Mouse (Mus musculus): ENCODE results near the gene Lhx8. TPM values are rescaled to one million over a fixed set of nuclear protein-coding genes. Genes with fewer than 3 reads are reported as not detected.

The Lhx8 gene
- total and polyA plus RNA-seq, 3 experiments, result not detected

DNA sequence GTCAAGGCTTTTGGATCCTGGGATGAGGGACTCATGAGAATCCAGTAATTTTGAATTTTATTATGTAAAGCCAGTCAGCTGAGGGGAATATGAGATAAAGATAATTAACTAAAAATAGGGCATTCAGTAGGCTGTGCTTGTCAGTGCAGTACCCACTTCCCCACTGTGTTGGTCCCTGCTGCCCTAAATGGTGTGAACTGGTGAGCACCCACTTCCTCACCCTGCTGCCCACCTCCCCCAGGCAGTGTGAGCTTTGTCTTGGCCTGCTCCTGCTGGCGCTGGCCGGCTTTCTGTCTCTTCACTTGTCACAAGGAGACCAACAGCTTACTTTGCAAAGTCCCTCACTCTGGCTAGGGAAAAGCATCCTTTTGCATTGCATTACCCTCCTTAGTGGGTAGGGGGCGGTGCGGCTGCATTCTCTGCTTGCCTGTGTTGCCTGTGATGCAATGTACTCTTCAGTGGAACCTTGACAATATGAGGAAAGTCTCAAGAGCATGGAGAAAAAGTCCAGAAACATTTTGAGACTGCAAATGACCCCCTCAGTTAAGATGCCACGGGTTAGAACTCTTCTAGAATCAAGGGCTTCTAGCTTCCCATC, 12.7 kb downstream of the Lhx8 start:
- Histone ChIP-seq H3K27me3 (replicated peaks) (no peaks in the 10 kb centered on the region), H3K27ac (ENCODE audit: insufficient read depth, low read depth) (no peak overlapping the region), H3K36me3 (replicated peaks in 1 of 2; ENCODE audit: control insufficient read depth in 1 of 2, insufficient read depth in 1 of 2, low read length in 1 of 2) (no peaks in the 10 kb centered on the region), H3K9me3 (replicated peaks; ENCODE audit: low read length) (no peaks in the 10 kb centered on the region), H3K9ac (ENCODE audit: insufficient read depth, low read depth) (no peak overlapping the region), H3K4me1 (ENCODE audit: control insufficient read depth in 1 of 2, insufficient read depth in 2 of 2) (peaks cover 0 to 11% of the 10 kb centered on the region in 2 experiments; a peak in 2 of 4 replicates), H3K4me2 (ENCODE audit: insufficient read depth, low read depth, poor library complexity, severe bottlenecking) (no peak overlapping the region), H3K79me2 (replicated peaks; ENCODE audit: control insufficient read depth, extremely low read depth, insufficient read depth, poor library complexity, severe bottlenecking) (no peaks in the 10 kb centered on the region), H3K4me3 (replicated peaks in 1 of 3; ENCODE audit: low read depth in 2 of 3, low read length in 2 of 3, poor library complexity in 1 of 3) (no peak overlapping the region)
- in situ Hi-C loops (cut with MboI; ENCODE audit: low pct_ligation_motif_present, low pct_unique_long_range_greater_than_20kb, low sequenced_read_pairs) (loop anchor here (5.0 kb wide), 1 partner anchor 255 kb away; no protein-coding TSS in a partner anchor), dilution Hi-C loops (cut with MboI; ENCODE audit: extremely low pct_ligation_motif_present, extremely low pct_unique_long_range_greater_than_20kb, low sequenced_read_pairs) (no loop called here)
- DNase-seq (ENCODE audit: extremely low read depth), result peak; percentile 72
- TF ChIP-seq MAFK (IDR thresholded peaks at IDR 0.05; ENCODE audit: insufficient replicate concordance, low read length) (no peak), CTCF (conservative IDR thresholded peaks at IDR 0.05 in 1 of 2, IDR thresholded peaks at IDR 0.05 in 1 of 2; ENCODE audit: low read depth in 2 of 2, low read length in 2 of 2) (peak; percentile 81 to 83), E2F4 (IDR thresholded peaks at IDR 0.05; ENCODE audit: insufficient replicate concordance, low read depth, low read length) (no peak), TCF12 (IDR thresholded peaks at IDR 0.05; ENCODE audit: low read depth, low read length) (no peak), RAD21 (IDR thresholded peaks at IDR 0.05; ENCODE audit: low read depth, low read length) (peak; percentile 82), MEF2A (IDR thresholded peaks at IDR 0.05; ENCODE audit: borderline replicate concordance, low read depth, low read length) (no peak), NRF1 (IDR thresholded peaks at IDR 0.05; ENCODE audit: low read depth, low read length) (no peak), BHLHE40 (IDR thresholded peaks at IDR 0.05; ENCODE audit: low read depth, low read length) (no peak), ZMIZ1 (IDR thresholded peaks at IDR 0.05; ENCODE audit: low read depth, low read length) (no peak), TBP (conservative IDR thresholded peaks at IDR 0.05; ENCODE audit: low read depth, low read length) (no peak), SMC3 (IDR thresholded peaks at IDR 0.05; ENCODE audit: low read depth, low read length) (peak; percentile 73)

DNA sequence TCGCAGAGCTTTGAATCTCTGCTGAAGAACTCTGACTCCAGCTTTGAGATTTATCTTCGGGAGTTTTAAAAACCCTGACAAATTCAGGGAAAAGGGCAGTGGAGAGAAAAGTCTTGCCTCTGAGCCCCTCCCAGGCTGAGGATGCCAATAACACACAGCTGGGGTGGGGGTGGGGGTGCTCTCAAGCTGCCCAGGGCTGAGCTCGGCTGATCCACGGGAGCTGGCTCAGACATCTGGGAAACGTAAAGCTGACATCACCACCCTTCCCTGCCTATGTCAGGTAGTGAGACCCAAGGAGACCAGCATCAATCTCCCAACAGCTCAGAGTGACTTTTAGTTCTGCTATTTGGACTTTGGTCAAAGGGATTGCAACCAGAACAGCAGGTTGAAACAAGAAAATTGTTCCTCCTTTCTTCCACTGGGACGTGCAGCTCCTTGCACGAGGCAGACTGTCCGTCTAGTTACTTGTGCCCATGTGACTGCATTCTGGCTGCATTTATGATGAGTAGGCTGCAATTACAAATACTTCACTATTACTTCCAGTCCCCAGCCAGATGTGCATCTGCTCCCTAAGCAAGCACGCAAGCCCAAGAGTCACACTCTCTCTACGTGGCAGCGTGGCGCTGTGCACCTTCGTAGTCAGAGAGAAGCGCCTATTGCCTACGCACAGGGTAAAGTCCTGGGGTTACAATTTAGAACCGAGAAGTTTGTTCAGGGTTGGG, 25.1 kb downstream of the Lhx8 start:
- Histone ChIP-seq H3K27me3 (replicated peaks) (no peaks in the 10 kb centered on the region), H3K27ac (ENCODE audit: insufficient read depth, low read depth) (no peak overlapping the region), H3K9me3 (replicated peaks; ENCODE audit: low read length) (no peaks in the 10 kb centered on the region), H3K9ac (ENCODE audit: insufficient read depth, low read depth) (no peak overlapping the region), H3K4me1 (ENCODE audit: control insufficient read depth in 1 of 2, insufficient read depth in 2 of 2) (no peaks in the 10 kb centered on the region), H3K4me3 (replicated peaks in 1 of 3; ENCODE audit: low read depth in 2 of 3, low read length in 2 of 3, poor library complexity in 1 of 3) (no peak overlapping the region), H3K79me2 (replicated peaks; ENCODE audit: control insufficient read depth, extremely low read depth, insufficient read depth, poor library complexity, severe bottlenecking) (no peaks in the 10 kb centered on the region), H3K4me2 (ENCODE audit: insufficient read depth, low read depth, poor library complexity, severe bottlenecking) (no peak overlapping the region), H3K36me3 (replicated peaks in 1 of 2; ENCODE audit: control insufficient read depth in 1 of 2, insufficient read depth in 1 of 2, low read length in 1 of 2) (no peaks in the 10 kb centered on the region)
- in situ Hi-C loops (cut with MboI; ENCODE audit: low pct_ligation_motif_present, low pct_unique_long_range_greater_than_20kb, low sequenced_read_pairs), result no loop called here
- dilution Hi-C loops (cut with MboI; ENCODE audit: extremely low pct_ligation_motif_present, extremely low pct_unique_long_range_greater_than_20kb, low sequenced_read_pairs), result no loop called here
- no peak for DNase-seq (ENCODE audit: extremely low read depth)
- no peak for TF ChIP-seq ETS1 (conservative IDR thresholded peaks at IDR 0.05; ENCODE audit: low read depth, low read length)
- TF ChIP-seq HCFC1 (IDR thresholded peaks at IDR 0.05; ENCODE audit: low read depth, low read length), result no peak
- no peak for TF ChIP-seq MXI1 (IDR thresholded peaks at IDR 0.05; ENCODE audit: low read depth, low read length)
- no peak for TF ChIP-seq ZNF384 (IDR thresholded peaks at IDR 0.05; ENCODE audit: low read depth, low read length)
- no peak for TF ChIP-seq RCOR1 (conservative IDR thresholded peaks at IDR 0.05; ENCODE audit: low read depth, low read length)
- no peak for TF ChIP-seq POLR2AphosphoS2 (IDR thresholded peaks at IDR 0.05; ENCODE audit: low read depth, low read length)
- TF ChIP-seq GABPA (IDR thresholded peaks at IDR 0.05; ENCODE audit: insufficient replicate concordance, low read depth, low read length), result no peak
- TF ChIP-seq EP300 (IDR thresholded peaks at IDR 0.05; ENCODE audit: low read length), result no peak
- TF ChIP-seq SMC3 (IDR thresholded peaks at IDR 0.05; ENCODE audit: low read depth, low read length), result no peak
- no peak for TF ChIP-seq CTCF (conservative IDR thresholded peaks at IDR 0.05 in 1 of 2, IDR thresholded peaks at IDR 0.05 in 1 of 2; ENCODE audit: low read depth in 2 of 2, low read length in 2 of 2)
- TF ChIP-seq ZMIZ1 (IDR thresholded peaks at IDR 0.05; ENCODE audit: low read depth, low read length), result no peak
- TF ChIP-seq NELFE (IDR thresholded peaks at IDR 0.05; ENCODE audit: low read depth, low read length), result no peak
- TF ChIP-seq USF2 (conservative IDR thresholded peaks at IDR 0.05; ENCODE audit: low read depth, low read length), result no peak
- TF ChIP-seq ELF1 (IDR thresholded peaks at IDR 0.05; ENCODE audit: low read depth, low read length), result no peak
